16 mouse cellular contexts compared by ENCODE assay signal in the genomic region with DNA sequence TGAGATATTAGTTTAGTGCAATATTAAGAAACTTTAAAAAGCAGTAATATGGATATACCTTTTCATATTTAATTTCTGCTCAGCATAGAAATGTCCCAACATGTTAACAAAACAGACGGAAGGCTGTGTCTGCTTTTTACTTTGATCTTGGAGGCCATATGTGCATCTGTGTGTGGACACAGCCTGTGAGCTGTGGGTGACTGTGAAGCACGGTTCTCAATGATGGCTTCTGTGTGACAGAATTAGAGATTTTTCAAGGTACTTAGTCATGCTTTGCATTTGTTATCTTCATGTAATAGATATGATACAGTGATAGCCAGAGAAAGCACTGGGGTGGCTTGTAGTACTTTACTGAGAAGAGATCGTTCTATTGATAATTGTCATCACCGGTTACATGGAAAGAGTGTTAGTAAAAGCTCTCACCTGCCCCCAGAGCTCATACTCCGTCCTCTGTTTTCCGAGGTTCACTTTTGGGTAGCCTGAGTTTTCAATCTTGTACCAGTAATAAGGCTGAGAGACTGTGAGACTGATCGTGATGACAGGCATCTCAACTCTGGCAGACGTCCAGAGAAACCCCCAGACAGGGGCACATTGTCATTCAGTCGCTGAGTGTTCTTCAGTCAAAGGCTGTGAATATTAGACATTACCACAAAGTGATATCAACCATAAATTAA.
DNase-seq lines count a peak whose midpoint lies in the region; ATAC-seq and TF ChIP-seq lines count a peak whose summit lies in the region.
"Had no signal": no experiment of that assay in that cellular context is flagged by ENCODE, and none has a peak within 500 bp of the region (broad histone marks: within the 10 kb centered on the region; RNA-seq: fewer than 3 reads in every experiment).

No protein-coding gene starts in this region.

- no peak for DNase-seq in forebrain, postnatal 0 days
- no peak for DNase-seq in hindbrain, embryonic 11.5 days (ENCODE audit: low spot score)
- peak; percentile 30 for DNase-seq in hindbrain, postnatal 0 days (ENCODE audit: low spot score)
- no peak for DNase-seq in layer of hippocampus, postnatal 10 days (ENCODE audit: low spot score in 2 of 2)
- DNase-seq: cerebellum, adult 11 months; gastrocnemius, postnatal 25 days; kidney, adult 8-10 months; lung, postnatal 36 days; right cerebral cortex, postnatal 4 days; thymus, adult 2 months had no signal

- 0 out of 2 replicates have a peak, but pooled peaks cover 3% of the 10 kb centered on the region for H3K4me1 ChIP-seq in forebrain, embryonic 16.5 days (replicated peaks; ENCODE audit: control insufficient read depth, insufficient read depth, low read length)
- no peaks in the 10 kb centered on the region for H3K4me1 ChIP-seq in forebrain, postnatal 0 days (ENCODE audit: insufficient read depth)
- H3K4me1 ChIP-seq in hindbrain, embryonic 12.5 days = 0 out of 2 replicates have a peak, but pooled peaks cover 8% of the 10 kb centered on the region
- no peaks in the 10 kb centered on the region for H3K4me1 ChIP-seq in hindbrain, embryonic 11.5 days (replicated peaks; ENCODE audit: control insufficient read depth, insufficient read depth, low read length)
- peaks cover 4% of the 10 kb centered on the region; the same call in 1 of the 2 replicates for H3K4me1 ChIP-seq in hindbrain, postnatal 0 days (ENCODE audit: insufficient read depth, low read length)
- peaks cover 10% of the 10 kb centered on the region for H3K4me1 ChIP-seq in midbrain, embryonic 13.5 days (replicated peaks)
- H3K4me1 ChIP-seq: neural tube, embryonic 12.5 days had no signal

- peak; percentile 59 for ATAC-seq in forebrain, embryonic 16.5 days
- no peak for ATAC-seq in forebrain, postnatal 0 days
- peak; percentile 66; the same call in 1 of the 2 replicates for ATAC-seq in hindbrain, embryonic 12.5 days (ENCODE audit: low FRiP score)
- no peak for ATAC-seq in hindbrain, embryonic 11.5 days (ENCODE audit: low FRiP score)
- no peak for ATAC-seq in hindbrain, postnatal 0 days
- ATAC-seq in midbrain, embryonic 13.5 days = peak; percentile 87

- H3K27me3 ChIP-seq in forebrain, embryonic 16.5 days (replicated peaks; ENCODE audit: control insufficient read depth, insufficient read depth, low read length) = no peaks in the 10 kb centered on the region
- no peaks in the 10 kb centered on the region for H3K27me3 ChIP-seq in forebrain, postnatal 0 days (ENCODE audit: insufficient read depth, low read length)
- H3K27me3 ChIP-seq in hindbrain, embryonic 12.5 days = no peaks in the 10 kb centered on the region
- H3K27me3 ChIP-seq in hindbrain, embryonic 11.5 days (ENCODE audit: control insufficient read depth, insufficient read depth, low read length) = no peaks in the 10 kb centered on the region
- H3K27me3 ChIP-seq in hindbrain, postnatal 0 days (ENCODE audit: insufficient read depth, low read length) = no peaks in the 10 kb centered on the region
- H3K27me3 ChIP-seq in midbrain, embryonic 13.5 days = no peaks in the 10 kb centered on the region
- H3K27me3 ChIP-seq: embryonic facial prominence, embryonic 15.5 days; limb, embryonic 13.5 days; neural tube, embryonic 12.5 days had no signal

- H3K4me2 ChIP-seq in forebrain, embryonic 16.5 days (ENCODE audit: low read length) = no peak overlapping the region
- no peak overlapping the region for H3K4me2 ChIP-seq in forebrain, postnatal 0 days (ENCODE audit: low read depth)
- H3K4me2 ChIP-seq in hindbrain, embryonic 12.5 days (replicated peaks) = no peak overlapping the region
- no peak overlapping the region for H3K4me2 ChIP-seq in hindbrain, embryonic 11.5 days (replicated peaks; ENCODE audit: low read depth, low read length)
- no peak overlapping the region for H3K4me2 ChIP-seq in hindbrain, postnatal 0 days (ENCODE audit: low read depth, low read length)
- H3K4me2 ChIP-seq in midbrain, embryonic 13.5 days (replicated peaks) = no peak overlapping the region
- H3K4me2 ChIP-seq: embryonic facial prominence, embryonic 15.5 days; limb, embryonic 13.5 days; neural tube, embryonic 12.5 days had no signal

- no peak for TF ChIP-seq CTCF in forebrain, postnatal 0 days (IDR thresholded peaks at IDR 0.05; ENCODE audit: low read depth)
- TF ChIP-seq CTCF in hindbrain, postnatal 0 days (IDR thresholded peaks at IDR 0.05; ENCODE audit: low read depth) = no peak

- H3K9me3 ChIP-seq in forebrain, embryonic 16.5 days (ENCODE audit: control insufficient read depth, low read length) = no peaks in the 10 kb centered on the region
- no peaks in the 10 kb centered on the region for H3K9me3 ChIP-seq in forebrain, postnatal 0 days (ENCODE audit: low read length)
- H3K9me3 ChIP-seq in hindbrain, embryonic 12.5 days (replicated peaks) = no peaks in the 10 kb centered on the region
- no peaks in the 10 kb centered on the region for H3K9me3 ChIP-seq in hindbrain, embryonic 11.5 days (ENCODE audit: control insufficient read depth, low read length)
- no peaks in the 10 kb centered on the region for H3K9me3 ChIP-seq in hindbrain, postnatal 0 days (ENCODE audit: low read length)
- no peaks in the 10 kb centered on the region for H3K9me3 ChIP-seq in midbrain, embryonic 13.5 days
- H3K9me3 ChIP-seq: embryonic facial prominence, embryonic 15.5 days; limb, embryonic 13.5 days; neural tube, embryonic 12.5 days had no signal

- H3K36me3 ChIP-seq in forebrain, embryonic 16.5 days (ENCODE audit: control insufficient read depth, insufficient read depth) = no peaks in the 10 kb centered on the region
- no peaks in the 10 kb centered on the region for H3K36me3 ChIP-seq in forebrain, postnatal 0 days (ENCODE audit: insufficient read depth)
- no peaks in the 10 kb centered on the region for H3K36me3 ChIP-seq in hindbrain, embryonic 12.5 days
- no peaks in the 10 kb centered on the region for H3K36me3 ChIP-seq in hindbrain, embryonic 11.5 days (ENCODE audit: control insufficient read depth, insufficient read depth, low read length)
- H3K36me3 ChIP-seq in hindbrain, postnatal 0 days (ENCODE audit: insufficient read depth, low read length) = no peaks in the 10 kb centered on the region
- H3K36me3 ChIP-seq in midbrain, embryonic 13.5 days = no peaks in the 10 kb centered on the region
- H3K36me3 ChIP-seq: embryonic facial prominence, embryonic 15.5 days; limb, embryonic 13.5 days; neural tube, embryonic 12.5 days had no signal

- 48% methylated on average over 9 of the region's 9 CpGs for WGBS in forebrain, embryonic 16.5 days
- 51% methylated on average over 9 of the region's 9 CpGs for WGBS in forebrain, postnatal 0 days
- 62% methylated on average over 9 of the region's 9 CpGs for WGBS in hindbrain, embryonic 12.5 days
- WGBS in hindbrain, embryonic 11.5 days = 71% methylated on average over 9 of the region's 9 CpGs
- WGBS in hindbrain, postnatal 0 days = 38% methylated on average over 9 of the region's 9 CpGs
- WGBS in midbrain, embryonic 13.5 days = 49% methylated on average over 9 of the region's 9 CpGs

- H3K4me3 ChIP-seq in forebrain, embryonic 16.5 days (replicated peaks; ENCODE audit: low read length) = no peak overlapping the region
- H3K4me3 ChIP-seq in forebrain, postnatal 0 days (ENCODE audit: low read depth, low read length) = no peak overlapping the region
- no peak overlapping the region for H3K4me3 ChIP-seq in hindbrain, embryonic 12.5 days
- H3K4me3 ChIP-seq in hindbrain, embryonic 11.5 days (ENCODE audit: low read depth, low read length) = no peak overlapping the region
- H3K4me3 ChIP-seq in hindbrain, postnatal 0 days (ENCODE audit: low read length) = no peak overlapping the region
- H3K4me3 ChIP-seq in midbrain, embryonic 13.5 days (replicated peaks) = no peak overlapping the region
- H3K4me3 ChIP-seq: embryonic facial prominence, embryonic 15.5 days; limb, embryonic 13.5 days; neural tube, embryonic 12.5 days had no signal

- H3K27ac ChIP-seq in forebrain, embryonic 16.5 days (ENCODE audit: low read length) = no peak overlapping the region
- H3K27ac ChIP-seq in forebrain, postnatal 0 days (ENCODE audit: low read depth, low read length) = no peak overlapping the region
- H3K27ac ChIP-seq in hindbrain, embryonic 12.5 days = no peak overlapping the region
- no peak overlapping the region for H3K27ac ChIP-seq in hindbrain, embryonic 11.5 days (ENCODE audit: low read depth, low read length)
- no peak overlapping the region for H3K27ac ChIP-seq in hindbrain, postnatal 0 days
- no peak overlapping the region for H3K27ac ChIP-seq in midbrain, embryonic 13.5 days
- H3K27ac ChIP-seq: embryonic facial prominence, embryonic 15.5 days; limb, embryonic 13.5 days; neural tube, embryonic 12.5 days had no signal

- H3K9ac ChIP-seq in forebrain, embryonic 16.5 days (replicated peaks; ENCODE audit: low read depth, low read length) = no peak overlapping the region
- H3K9ac ChIP-seq in forebrain, postnatal 0 days = no peak overlapping the region
- H3K9ac ChIP-seq in hindbrain, embryonic 12.5 days = no peak overlapping the region
- H3K9ac ChIP-seq in hindbrain, embryonic 11.5 days (ENCODE audit: low read depth, low read length) = no peak overlapping the region
- no peak overlapping the region for H3K9ac ChIP-seq in hindbrain, postnatal 0 days (replicated peaks; ENCODE audit: low read length)
- H3K9ac ChIP-seq in midbrain, embryonic 13.5 days (replicated peaks) = no peak overlapping the region
- H3K9ac ChIP-seq: embryonic facial prominence, embryonic 15.5 days; limb, embryonic 13.5 days; neural tube, embryonic 12.5 days had no signal

Comparison
In these comparisons a context has a peak if more than half of its experiments do, and no peak if none do; other contexts are left out.
1. ATAC-seq: peak in forebrain, embryonic 16.5 days (single experiment), hindbrain, embryonic 12.5 days (single experiment) and midbrain, embryonic 13.5 days (single experiment); none in forebrain, postnatal 0 days (single experiment), hindbrain, embryonic 11.5 days (single experiment) and hindbrain, postnatal 0 days (single experiment).